Mouse (Mus musculus) thymus, adult 2 months (tissue): Measurements from ENCODE around the gene Adprh.

ENCODE experiments used
- CTCF ChIP-seq: fragments of 200-500 bp; IDR thresholded peaks from 2 replicates; pipeline ENCODE4 v1.5.1; 2012; ENCODE audit warnings: mild to moderate bottlenecking, control low read depth, low read length, moderate library complexity, borderline replicate concordance; ENCODE audit not compliant: control insufficient read depth, poor library complexity, insufficient read depth; ENCODE audit errors: extremely low read depth
- POLR2A ChIP-seq: fragments of 200-500 bp; IDR thresholded peaks from 2 replicates; pipeline ENCODE4 v1.6.1; 2012; ENCODE audit warnings: mild to moderate bottlenecking, low read length, control low read depth, moderate library complexity; ENCODE audit not compliant: control insufficient read depth, poor library complexity, insufficient read depth; ENCODE audit errors: extremely low read depth

DNA sequence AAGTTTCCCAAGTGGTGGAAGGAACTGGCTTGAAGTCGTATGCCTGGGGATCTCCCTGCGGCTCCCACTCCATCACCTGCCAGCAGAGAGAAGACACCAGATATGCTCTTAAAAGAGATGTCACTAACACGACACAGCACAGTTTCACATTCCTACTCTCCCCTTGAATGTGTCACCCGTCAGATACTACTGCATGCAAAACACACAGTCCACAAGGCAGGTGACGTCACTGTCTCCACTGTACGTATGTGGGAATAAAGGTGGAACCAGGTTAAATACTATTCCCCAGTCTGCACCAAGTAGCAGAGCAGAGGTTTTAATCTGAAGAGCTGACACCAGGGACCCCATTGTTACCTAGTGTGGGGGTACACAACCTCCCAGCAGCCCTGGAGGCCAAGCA, 12.1 kb downstream of the Adprh start:
- TF ChIP-seq POLR2A = no peak
- TF ChIP-seq CTCF = no peak
